Mouse (Mus musculus): ENCODE measurements around the gene Arhgap8. TPM values are rescaled to one million over a fixed set of nuclear protein-coding genes. Genes with fewer than 3 reads are reported as not detected.

Arhgap8 gene
- polyA plus RNA-seq, 1 experiment, result 5.3 TPM

GRCm38 (mm10) chr15:84793649-84794048, 73.8 kb downstream of the Arhgap8 start:
- TF ChIP-seq POLR2A (IDR thresholded peaks at IDR 0.05; ENCODE audit: low read depth, low read length) (no peak), CTCF (conservative IDR thresholded peaks at IDR 0.05; ENCODE audit: insufficient read depth, insufficient read length, low read depth, low read length) (no peak)
- H3K4me1 ChIP-seq (ENCODE audit: control insufficient read depth, insufficient read depth, low read length), result no peaks in the 10 kb centered on the region
- DNase-seq, result no peak
- H3K36me3 ChIP-seq (ENCODE audit: control insufficient read depth, insufficient read depth, low read length), result no peaks in the 10 kb centered on the region
- 89% methylated on average over 5 of the region's 5 CpGs for WGBS
- no peak overlapping the region for H3K27ac ChIP-seq (ENCODE audit: insufficient read depth, low read depth, low read length)
- H3K27me3 ChIP-seq (replicated peaks; ENCODE audit: control insufficient read depth, insufficient read depth, low read length), result no peaks in the 10 kb centered on the region
- no peak overlapping the region for H3K4me3 ChIP-seq (ENCODE audit: insufficient read depth, low read depth, low read length)

- 63% methylated on average over 5 of the region's 5 CpGs for WGBS
- no peak overlapping the region for H3K4me3 ChIP-seq (ENCODE audit: insufficient read depth, low read depth, low read length)
- DNase-seq, result peak; percentile 5
- TF ChIP-seq CTCF (conservative IDR thresholded peaks at IDR 0.05; ENCODE audit: insufficient read depth, insufficient read length, low read depth, low read length) (peak; percentile 53), POLR2A (IDR thresholded peaks at IDR 0.05; ENCODE audit: low read depth, low read length) (no peak)
- H3K27ac ChIP-seq (ENCODE audit: insufficient read depth, low read depth, low read length), result no peak overlapping the region
- no peaks in the 10 kb centered on the region for H3K27me3 ChIP-seq (replicated peaks; ENCODE audit: control insufficient read depth, insufficient read depth, low read length)
- H3K4me1 ChIP-seq (ENCODE audit: control insufficient read depth, insufficient read depth, low read length), result no peaks in the 10 kb centered on the region
- H3K36me3 ChIP-seq (ENCODE audit: control insufficient read depth, insufficient read depth, low read length), result no peaks in the 10 kb centered on the region
These were observed 80.3 kb downstream of the Arhgap8 start for GRCm38 (mm10) chr15:84800132-84800531.

GRCm38 (mm10) chr15:84803685-84804084, 83.8 kb downstream of the Arhgap8 start:
- DNase-seq, result peak; percentile 66
- TF ChIP-seq CTCF (conservative IDR thresholded peaks at IDR 0.05; ENCODE audit: insufficient read depth, insufficient read length, low read depth, low read length) (peak; percentile 84), POLR2A (IDR thresholded peaks at IDR 0.05; ENCODE audit: low read depth, low read length) (no peak)
- Histone ChIP-seq H3K27ac (ENCODE audit: insufficient read depth, low read depth, low read length) (no peak overlapping the region), H3K36me3 (ENCODE audit: control insufficient read depth, insufficient read depth, low read length) (no peaks in the 10 kb centered on the region), H3K27me3 (replicated peaks; ENCODE audit: control insufficient read depth, insufficient read depth, low read length) (no peaks in the 10 kb centered on the region), H3K4me3 (ENCODE audit: insufficient read depth, low read depth, low read length) (no peak overlapping the region), H3K4me1 (ENCODE audit: control insufficient read depth, insufficient read depth, low read length) (no peaks in the 10 kb centered on the region)
- WGBS, result 55% methylated on average over 3 of the region's 3 CpGs

GRCm38 (mm10) chr15:84809275-84809952, 89.6 kb downstream of the Arhgap8 start:
- WGBS, result 47% methylated on average over 21 of the region's 21 CpGs
- no peaks in the 10 kb centered on the region for H3K4me1 ChIP-seq (ENCODE audit: control insufficient read depth, insufficient read depth, low read length)

GRCm38 (mm10) chr15:84811126-84811525, 91.3 kb downstream of the Arhgap8 start:
- Histone ChIP-seq H3K27ac (ENCODE audit: insufficient read depth, low read depth, low read length) (no peak overlapping the region), H3K4me1 (ENCODE audit: control insufficient read depth, insufficient read depth, low read length) (no peaks in the 10 kb centered on the region), H3K27me3 (replicated peaks; ENCODE audit: control insufficient read depth, insufficient read depth, low read length) (no peaks in the 10 kb centered on the region), H3K36me3 (ENCODE audit: control insufficient read depth, insufficient read depth, low read length) (no peaks in the 10 kb centered on the region), H3K4me3 (ENCODE audit: insufficient read depth, low read depth, low read length) (no peak overlapping the region)
- 80% methylated on average over 5 of the region's 5 CpGs for WGBS
- TF ChIP-seq POLR2A (IDR thresholded peaks at IDR 0.05; ENCODE audit: low read depth, low read length) (no peak), CTCF (conservative IDR thresholded peaks at IDR 0.05; ENCODE audit: insufficient read depth, insufficient read length, low read depth, low read length) (no peak)
- DNase-seq, result no peak

More at GRCm38 (mm10) chr15:84809275-84809952, 89.6 kb downstream of the Arhgap8 start:
- H3K27ac ChIP-seq (ENCODE audit: insufficient read depth, low read depth, low read length), result no peak overlapping the region
- no peak for TF ChIP-seq CTCF (conservative IDR thresholded peaks at IDR 0.05; ENCODE audit: insufficient read depth, insufficient read length, low read depth, low read length)
- TF ChIP-seq POLR2A (IDR thresholded peaks at IDR 0.05; ENCODE audit: low read depth, low read length), result no peak
- H3K4me3 ChIP-seq (ENCODE audit: insufficient read depth, low read depth, low read length), result no peak overlapping the region
- no peaks in the 10 kb centered on the region for H3K27me3 ChIP-seq (replicated peaks; ENCODE audit: control insufficient read depth, insufficient read depth, low read length)
- no peaks in the 10 kb centered on the region for H3K36me3 ChIP-seq (ENCODE audit: control insufficient read depth, insufficient read depth, low read length)
- no peak for DNase-seq

- TF ChIP-seq CTCF (conservative IDR thresholded peaks at IDR 0.05; ENCODE audit: insufficient read depth, insufficient read length, low read depth, low read length) (no peak), POLR2A (IDR thresholded peaks at IDR 0.05; ENCODE audit: low read depth, low read length) (no peak)
- no peak overlapping the region for H3K4me3 ChIP-seq (ENCODE audit: insufficient read depth, low read depth, low read length)
- H3K36me3 ChIP-seq (ENCODE audit: control insufficient read depth, insufficient read depth, low read length), result no peaks in the 10 kb centered on the region
- no peaks in the 10 kb centered on the region for H3K27me3 ChIP-seq (replicated peaks; ENCODE audit: control insufficient read depth, insufficient read depth, low read length)
- 81% methylated on average over 11 of the region's 11 CpGs for WGBS
- no peaks in the 10 kb centered on the region for H3K4me1 ChIP-seq (ENCODE audit: control insufficient read depth, insufficient read depth, low read length)
- no peak for DNase-seq
- no peak overlapping the region for H3K27ac ChIP-seq (ENCODE audit: insufficient read depth, low read depth, low read length)
These were observed 93.0 kb downstream of the Arhgap8 start for GRCm38 (mm10) chr15:84812831-84813357.

- WGBS, result 56% methylated on average over 4 of the region's 4 CpGs
- H3K4me1 ChIP-seq (ENCODE audit: control insufficient read depth, insufficient read depth, low read length), result no peaks in the 10 kb centered on the region
- TF ChIP-seq CTCF (conservative IDR thresholded peaks at IDR 0.05; ENCODE audit: insufficient read depth, insufficient read length, low read depth, low read length) (no peak), POLR2A (IDR thresholded peaks at IDR 0.05; ENCODE audit: low read depth, low read length) (no peak)
- no peak overlapping the region for H3K4me3 ChIP-seq (ENCODE audit: insufficient read depth, low read depth, low read length)
- H3K36me3 ChIP-seq (ENCODE audit: control insufficient read depth, insufficient read depth, low read length), result no peaks in the 10 kb centered on the region
- no peak overlapping the region for H3K27ac ChIP-seq (ENCODE audit: insufficient read depth, low read depth, low read length)
- H3K27me3 ChIP-seq (replicated peaks; ENCODE audit: control insufficient read depth, insufficient read depth, low read length), result no peaks in the 10 kb centered on the region
- no peak for DNase-seq
These were observed 95.3 kb downstream of the Arhgap8 start for GRCm38 (mm10) chr15:84815171-84815570.

Data from kidney, adult 2 months (tissue).